Mouse (Mus musculus) C2C12 (cell line): ENCODE results near the gene Hdac11.

ENCODE experiments used
- CEBPB ChIP-seq: IDR thresholded peaks from one replicate; pipeline ENCODE4 v1.6.1; 2011; ENCODE audit warnings: low read depth, mild to moderate bottlenecking, control low read depth, moderate library complexity
- CTCF ChIP-seq: IDR thresholded peaks from one replicate; pipeline ENCODE4 v1.5.1; 2011; ENCODE audit not compliant: control insufficient read depth, insufficient read depth, insufficient read length
- FOSL1 ChIP-seq: IDR thresholded peaks from one replicate; pipeline ENCODE4 v1.8.0; 2011; ENCODE audit warnings: mild to moderate bottlenecking, low read length; ENCODE audit not compliant: poor library complexity, insufficient read depth, severe bottlenecking
- MAX ChIP-seq: IDR thresholded peaks from one replicate; pipeline ENCODE4 v1.6.1; 2011; ENCODE audit warnings: mild to moderate bottlenecking, control low read depth
- MYOD1 ChIP-seq: IDR thresholded peaks from one replicate; pipeline ENCODE4 v1.6.1; 2011; ENCODE audit warnings: low read depth; ENCODE audit not compliant: control insufficient read depth, insufficient read length
- USF1 ChIP-seq: IDR thresholded peaks from one replicate; pipeline ENCODE4 v1.6.1; 2011; ENCODE audit warnings: low read depth, mild to moderate bottlenecking, control low read depth, moderate library complexity

DNA sequence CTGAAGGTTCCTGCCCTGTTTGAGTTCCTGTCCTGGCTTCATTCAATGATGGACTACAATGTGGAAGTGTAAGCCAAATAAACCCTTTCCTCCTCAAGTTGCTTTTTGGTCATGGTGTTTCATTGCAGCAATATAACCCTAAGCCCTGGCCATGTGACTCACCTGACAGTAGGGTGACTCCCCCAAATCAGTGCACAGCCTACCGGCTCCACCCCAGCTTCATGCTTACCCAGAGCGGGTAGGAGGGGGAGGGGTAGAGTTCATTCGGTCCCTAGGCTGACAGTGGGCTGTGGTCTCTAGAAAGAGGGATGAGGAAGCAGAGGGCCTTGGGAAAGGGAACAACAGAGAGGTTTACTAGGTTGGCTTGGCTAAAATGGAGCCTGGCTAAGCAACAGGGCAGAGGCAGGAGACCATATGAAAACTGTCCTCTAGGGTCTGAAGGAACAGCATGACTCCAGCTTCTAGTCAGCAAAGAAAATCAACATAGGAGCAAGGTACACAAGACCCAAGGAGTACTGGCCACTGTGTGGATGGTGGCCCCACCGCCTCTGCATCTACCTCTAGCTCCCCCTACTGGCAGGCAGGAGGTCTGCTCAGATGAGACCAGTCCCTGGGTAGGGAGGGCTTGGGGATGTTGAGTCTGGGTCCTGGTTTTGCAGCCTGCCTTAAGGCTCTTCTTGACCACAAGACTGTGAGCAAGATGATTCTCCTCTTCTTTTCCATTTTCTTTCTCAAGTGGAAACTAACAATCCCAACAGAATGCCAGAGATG, 29.9 kb downstream of the Hdac11 start:
- TF ChIP-seq CTCF (peak; percentile 56), FOSL1 (no peak), MYOD1 (no peak), USF1 (no peak), MAX (no peak), CEBPB (no peak)
